Mouse (Mus musculus): ENCODE measurements at regions not wholly inside any gene's neighbourhood (a gene's known extent, or its start where the extent isn't known, plus 50 kb on each side); places are given as distances from the start of the nearest gene placed in this dataset.

GRCm38 (mm10) chr10:126176759-126177473 is 210.9 kb downstream of the Lrig3 start:
- no peak for DNase-seq (ENCODE audit: low read depth, low spot score)

DNA sequence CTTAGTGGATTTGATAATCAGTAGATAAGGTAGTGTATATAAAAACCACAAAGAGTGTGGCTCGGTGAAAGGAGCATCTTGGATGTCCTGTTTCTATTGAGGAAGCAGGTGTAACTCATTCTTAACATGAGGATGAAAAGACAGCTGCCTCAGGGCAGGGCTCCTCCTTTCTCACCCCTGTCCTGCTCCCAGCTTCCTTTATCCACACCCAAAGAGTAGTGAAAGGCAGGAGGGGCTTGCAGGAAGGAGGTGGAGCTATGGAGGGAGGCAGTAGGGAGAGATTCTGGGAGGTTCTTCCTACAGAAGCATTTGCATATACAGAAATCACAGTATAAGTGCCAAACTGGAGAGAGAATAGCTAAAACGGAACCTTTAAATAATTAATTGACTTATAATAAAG is 216.4 kb downstream of the Lrig3 start:
- peak; percentile 52 for DNase-seq (ENCODE audit: low read depth, low spot score)

GRCm38 (mm10) chr10:126183961-126184360 is 218.0 kb downstream of the Lrig3 start:
- peak; percentile 57 for DNase-seq (ENCODE audit: low read depth, low spot score)

GRCm38 (mm10) chr10:126185410-126185809 is 219.4 kb downstream of the Lrig3 start:
- DNase-seq (ENCODE audit: low read depth, low spot score) = no peak

DNA sequence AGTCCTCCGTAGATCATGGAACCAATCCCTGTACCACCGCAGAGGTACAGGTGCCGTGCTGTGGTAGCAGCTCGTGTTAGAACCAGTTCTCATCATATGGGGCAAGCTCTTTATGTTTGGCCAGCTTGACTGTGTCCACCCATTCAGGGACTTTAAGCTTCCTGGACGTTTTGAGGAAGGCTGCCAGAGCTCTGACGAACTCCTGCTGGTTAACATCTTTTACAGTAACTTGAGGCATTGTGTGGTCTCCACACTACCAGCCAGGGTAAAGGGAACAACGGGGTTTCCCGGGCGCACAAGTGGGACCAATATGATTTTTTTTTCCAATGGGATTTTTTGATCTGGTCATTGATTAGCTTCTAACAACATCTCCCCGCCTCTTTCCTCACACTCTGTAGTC is 220.1 kb downstream of the Lrig3 start:
- no peak for DNase-seq (ENCODE audit: low read depth, low spot score)

GRCm38 (mm10) chr10:126189001-126189400 is 223.0 kb downstream of the Lrig3 start:
- DNase-seq (ENCODE audit: low read depth, low spot score) = no peak

All from ES-CJ7 (cell line).